Mouse (Mus musculus) cortical plate, adult 2 months (tissue): ENCODE measurements around the gene Eme2.

Experiments
- CTCF ChIP-seq: fragments of 200-500 bp; IDR thresholded peaks from 2 replicates; pipeline ENCODE4 v1.5.1; 2011; ENCODE audit warnings: mild to moderate bottlenecking, control low read depth, low read length; ENCODE audit not compliant: insufficient read depth; ENCODE audit errors: extremely low read depth
- POLR2A ChIP-seq: fragments of 200-500 bp; IDR thresholded peaks from 2 replicates; pipeline ENCODE4 v1.6.1; 2011; ENCODE audit warnings: mild to moderate bottlenecking, low read length, control low read depth; ENCODE audit not compliant: insufficient read depth; ENCODE audit errors: extremely low read depth

- TF ChIP-seq CTCF (peak; percentile 16; the same call in 1 of the 2 replicates), POLR2A (no peak)
Measured at GRCm38 (mm10) chr17:24902671-24903474, 8.0 kb upstream of the Eme2 start.
